Mouse (Mus musculus) MEL (cell line): ENCODE results near the gene Wipf1. TPM values are rescaled to one million over a fixed set of nuclear protein-coding genes. Genes with fewer than 3 reads are reported as not detected.

Experiments
- DNase-seq: peaks from one replicate; pipeline ENCODE4 v3.0.0; 2011; ENCODE audit warnings: low read depth, low spot score
- H3K27ac ChIP-seq: 2 replicates; pipeline ENCODE4 v1.5.1; 2012; ENCODE audit warnings: low read depth, mild to moderate bottlenecking, control low read depth, low read length, moderate library complexity; ENCODE audit not compliant: control insufficient read depth
- H3K27me3 ChIP-seq, 2 experiments: fragments of 150-350 bp in 1 of 2; sonication (generic) in 1 of 2; 2 replicates each; pipeline ENCODE4 v1.6.1; 2012; ENCODE audit warnings: low read length in 2 of 2, mild to moderate bottlenecking in 2 of 2, improper control_type of control experiment in 1 of 2, moderate library complexity in 1 of 2; ENCODE audit not compliant: insufficient read depth in 2 of 2, control insufficient read depth in 1 of 2
- H3K36me3 ChIP-seq, 2 experiments: 2 replicates each; pipeline ENCODE4 v1.6.1; 2012 to 2014; ENCODE audit warnings: low read length in 2 of 2, improper control_type of control experiment in 1 of 2, inconsistent platforms in 1 of 2, mild to moderate bottlenecking in 1 of 2; ENCODE audit not compliant: insufficient read depth in 2 of 2, control insufficient read depth in 1 of 2
- H3K4me1 ChIP-seq, 2 experiments: fragments of 150-350 bp in 1 of 2; sonication (generic) in 1 of 2; 2 replicates each; pipeline ENCODE4 v1.6.1; 2012; ENCODE audit warnings: low read length in 2 of 2, improper control_type of control experiment in 1 of 2, mild to moderate bottlenecking in 1 of 2; ENCODE audit not compliant: insufficient read depth in 2 of 2, control insufficient read depth in 1 of 2
- H3K4me3 ChIP-seq, 2 experiments: fragments of 150-350 bp in 1 of 2; sonication (generic) in 1 of 2; 2 replicates each; pipeline ENCODE4 v1.5.1; 2012; ENCODE audit warnings: low read depth in 2 of 2, low read length in 2 of 2, mild to moderate bottlenecking in 2 of 2, moderate library complexity in 2 of 2, control low read depth in 1 of 2, improper control_type of control experiment in 1 of 2; ENCODE audit not compliant: control insufficient read depth in 1 of 2, insufficient read depth in 1 of 2
- H3K79me2 ChIP-seq: 2 replicates; pipeline ENCODE4 v1.6.1; 2012; ENCODE audit warnings: mild to moderate bottlenecking, low read length, moderate library complexity; ENCODE audit not compliant: control insufficient read depth, poor library complexity, insufficient read depth
- H3K9ac ChIP-seq: 2 replicates; pipeline ENCODE4 v1.6.1; 2012; ENCODE audit warnings: low read depth, mild to moderate bottlenecking, control low read depth, low read length, moderate library complexity; ENCODE audit not compliant: control insufficient read depth, poor library complexity, severe bottlenecking
- H3K9me3 ChIP-seq: fragments of 150-350 bp; sonication (generic); replicated peaks from 2 replicates; pipeline ENCODE4 v1.6.1; 2012; ENCODE audit warnings: mild to moderate bottlenecking, low read length, improper control_type of control experiment, moderate library complexity; ENCODE audit not compliant: insufficient read depth
- BHLHE40 ChIP-seq: IDR thresholded peaks from 2 replicates; pipeline ENCODE4 v1.6.1; 2012; ENCODE audit warnings: low read depth, mild to moderate bottlenecking, inconsistent platforms, low read length, improper control_type of control experiment, borderline replicate concordance
- CHD1 ChIP-seq: IDR thresholded peaks from 2 replicates; pipeline ENCODE4 v1.6.1; 2012; ENCODE audit warnings: low read depth, mild to moderate bottlenecking, inconsistent platforms, low read length, improper control_type of control experiment
- CHD2 ChIP-seq: IDR thresholded peaks from 2 replicates; pipeline ENCODE4 v1.6.1; 2011; ENCODE audit warnings: low read length, improper control_type of control experiment
- CTCF ChIP-seq, 3 experiments: IDR thresholded peaks in 2 of 3; conservative IDR thresholded peaks in 1 of 3; 2 replicates each; pipeline ENCODE4 v1.5.1; 2011 to 2012; ENCODE audit warnings: low read length in 3 of 3, low read depth in 2 of 3, mild to moderate bottlenecking in 2 of 3, improper control_type of control experiment in 1 of 3, inconsistent platforms in 1 of 3, mixed read lengths in 1 of 3, moderate library complexity in 1 of 3; ENCODE audit not compliant: control insufficient read depth in 1 of 3, insufficient read depth in 1 of 3, poor library complexity in 1 of 3, severe bottlenecking in 1 of 3
- E2F4 ChIP-seq: IDR thresholded peaks from 2 replicates; pipeline ENCODE4 v1.6.1; 2011; ENCODE audit warnings: low read depth, low read length, improper control_type of control experiment, borderline replicate concordance
- ELF1 ChIP-seq: IDR thresholded peaks from 2 replicates; pipeline ENCODE4 v1.6.1; 2014; ENCODE audit warnings: low read depth, mild to moderate bottlenecking, inconsistent platforms, low read length, improper control_type of control experiment, moderate library complexity
- EP300 ChIP-seq, 2 experiments: IDR thresholded peaks; 2 replicates each; pipeline ENCODE4 v1.6.1; 2011; ENCODE audit warnings: improper control_type of control experiment in 2 of 2, low read length in 2 of 2, low read depth in 1 of 2, mild to moderate bottlenecking in 1 of 2
- ETS1 ChIP-seq: IDR thresholded peaks from 2 replicates; pipeline ENCODE4 v1.6.1; 2012; ENCODE audit warnings: low read depth, mild to moderate bottlenecking, inconsistent platforms, low read length, improper control_type of control experiment, moderate library complexity
- GABPA ChIP-seq: IDR thresholded peaks from 2 replicates; pipeline ENCODE4 v1.6.1; 2012; ENCODE audit warnings: low read depth, mild to moderate bottlenecking, inconsistent platforms, low read length, improper control_type of control experiment, moderate library complexity
- GATA1 ChIP-seq: IDR thresholded peaks from 2 replicates; pipeline ENCODE4 v1.6.1; 2011; ENCODE audit warnings: low read depth, low read length, improper control_type of control experiment
- HCFC1 ChIP-seq: IDR thresholded peaks from 2 replicates; pipeline ENCODE4 v1.6.1; 2012; ENCODE audit warnings: low read depth, mild to moderate bottlenecking, inconsistent platforms, low read length, improper control_type of control experiment, moderate library complexity
- KAT2A ChIP-seq: conservative IDR thresholded peaks from 2 replicates; pipeline ENCODE4 v1.6.1; 2012; ENCODE audit warnings: low read depth, low read length, improper control_type of control experiment, inconsistent platforms
- MAFK ChIP-seq: IDR thresholded peaks from 2 replicates; pipeline ENCODE4 v1.6.1; 2011; ENCODE audit warnings: low read depth, mild to moderate bottlenecking, low read length, improper control_type of control experiment, borderline replicate concordance
- MAX ChIP-seq: IDR thresholded peaks from 2 replicates; pipeline ENCODE4 v1.6.1; 2011; ENCODE audit warnings: low read length, improper control_type of control experiment
- MAZ ChIP-seq: IDR thresholded peaks from 2 replicates; pipeline ENCODE4 v1.6.1; 2012; ENCODE audit warnings: low read depth, mild to moderate bottlenecking, inconsistent platforms, low read length, improper control_type of control experiment
- MXI1 ChIP-seq: IDR thresholded peaks from 2 replicates; pipeline ENCODE4 v1.6.1; 2011; ENCODE audit warnings: mild to moderate bottlenecking, low read depth, low read length, improper control_type of control experiment
- MYB ChIP-seq: IDR thresholded peaks from 2 replicates; pipeline ENCODE4 v1.6.1; 2011; ENCODE audit warnings: mild to moderate bottlenecking, low read depth, low read length, improper control_type of control experiment
- NELFE ChIP-seq: IDR thresholded peaks from 2 replicates; pipeline ENCODE4 v1.6.1; 2011; ENCODE audit warnings: low read depth, low read length, improper control_type of control experiment
- NRF1 ChIP-seq: IDR thresholded peaks from 2 replicates; pipeline ENCODE4 v1.6.1; 2014; ENCODE audit warnings: low read depth, mild to moderate bottlenecking, inconsistent platforms, low read length, improper control_type of control experiment, moderate library complexity; ENCODE audit not compliant: poor library complexity, insufficient read depth, severe bottlenecking
- POLR2AphosphoS2 ChIP-seq: IDR thresholded peaks from 2 replicates; pipeline ENCODE4 v1.6.1; 2011; ENCODE audit warnings: low read length, improper control_type of control experiment
- POLR2AphosphoS5 ChIP-seq: IDR thresholded peaks from 2 replicates; pipeline ENCODE4 v1.6.1; 2012; ENCODE audit warnings: low read depth, borderline replicate concordance, mild to moderate bottlenecking, inconsistent platforms, low read length, moderate library complexity, mixed read lengths
- RCOR1 ChIP-seq: IDR thresholded peaks from 2 replicates; pipeline ENCODE4 v1.6.1; 2012; ENCODE audit warnings: low read depth, mild to moderate bottlenecking, inconsistent platforms, low read length, improper control_type of control experiment
- SIN3A ChIP-seq: IDR thresholded peaks from 2 replicates; pipeline ENCODE4 v1.6.1; 2012; ENCODE audit warnings: low read length, improper control_type of control experiment, inconsistent platforms
- SMC3 ChIP-seq: IDR thresholded peaks from 2 replicates; pipeline ENCODE4 v1.6.1; 2011; ENCODE audit warnings: low read depth, low read length, improper control_type of control experiment
- TAL1 ChIP-seq: IDR thresholded peaks from 2 replicates; pipeline ENCODE4 v1.6.1; 2012; ENCODE audit warnings: mild to moderate bottlenecking, inconsistent platforms, low read length, moderate library complexity, mixed read lengths
- TBP ChIP-seq: IDR thresholded peaks from 2 replicates; pipeline ENCODE4 v1.8.0; 2011; ENCODE audit warnings: low read depth, low read length, improper control_type of control experiment
- TCF12 ChIP-seq: IDR thresholded peaks from 2 replicates; pipeline ENCODE4 v1.6.1; 2014; ENCODE audit warnings: low read depth, mild to moderate bottlenecking, inconsistent platforms, low read length, improper control_type of control experiment, moderate library complexity
- UBTF ChIP-seq: IDR thresholded peaks from 2 replicates; pipeline ENCODE4 v1.6.1; 2012; ENCODE audit warnings: low read depth, mild to moderate bottlenecking, inconsistent platforms, low read length, improper control_type of control experiment, moderate library complexity, borderline replicate concordance; ENCODE audit not compliant: insufficient read depth
- USF1 ChIP-seq: IDR thresholded peaks from 2 replicates; pipeline ENCODE4 v1.6.1; 2014; ENCODE audit warnings: low read depth, mild to moderate bottlenecking, inconsistent platforms, low read length, improper control_type of control experiment, moderate library complexity
- ZC3H11A ChIP-seq: IDR thresholded peaks from 2 replicates; pipeline ENCODE4 v1.6.1; 2012; ENCODE audit warnings: low read depth, mild to moderate bottlenecking, inconsistent platforms, low read length, improper control_type of control experiment
- ZKSCAN1 ChIP-seq: IDR thresholded peaks from 2 replicates; pipeline ENCODE4 v1.6.1; 2012; ENCODE audit warnings: low read depth, mild to moderate bottlenecking, inconsistent platforms, low read length, improper control_type of control experiment, moderate library complexity
- ZNF384 ChIP-seq: IDR thresholded peaks from 2 replicates; pipeline ENCODE4 v1.6.1; 2012; ENCODE audit warnings: low read depth, mild to moderate bottlenecking, inconsistent platforms, low read length, improper control_type of control experiment
- polyA plus RNA-seq, 2 experiments: library from polyadenylated mRNA; stranded (reverse) in 1 of 2; unstranded in 1 of 2; fragments of >175 nt in 1 of 2; fragments of >200 nt in 1 of 2; gene quantifications; 2 replicates each; pipeline versions ENCODE4 v1.2.1 to v1.2.4; 2012; ENCODE audit warnings: low replicate concordance in 2 of 2, low read depth in 1 of 2; ENCODE audit not compliant: insufficient read length in 2 of 2, insufficient read depth in 1 of 2, missing spikeins in 1 of 2
- total RNA-seq: library from RNA; depleted of rRNA; stranded (reverse); fragments of 300-350 nt; gene quantifications from 2 replicates; pipeline ENCODE4 v1.2.3, GENCODE M21; 2012

Wipf1 gene
- total and polyA plus RNA-seq, 3 experiments, result 5.2 to 83.9 (median 27.1) TPM

GRCm38 (mm10) chr2:73477501-73477900 is 52.0 kb downstream of the Wipf1 start:
- Histone ChIP-seq H3K27me3 (no peaks in the 10 kb centered on the region), H3K9ac (no peak overlapping the region), H3K36me3 (peaks cover 0 to 17% of the 10 kb centered on the region in 2 experiments; a peak in 2 of 4 replicates), H3K27ac (no peak overlapping the region), H3K4me3 (no peak overlapping the region), H3K79me2 (peaks cover 25% of the 10 kb centered on the region), H3K4me1 (peaks cover 6 to 16% of the 10 kb centered on the region in 2 experiments), H3K9me3 (no peaks in the 10 kb centered on the region)
- TF ChIP-seq E2F4, result no peak
- no peak for TF ChIP-seq ETS1
- TF ChIP-seq HCFC1, result no peak
- TF ChIP-seq MXI1, result no peak
- TF ChIP-seq POLR2AphosphoS5, result no peak
- TF ChIP-seq SMC3, result no peak
- TF ChIP-seq MAX, result no peak
- TF ChIP-seq NELFE, result no peak
- TF ChIP-seq USF1, result no peak
- TF ChIP-seq MAZ, result no peak
- no peak for TF ChIP-seq POLR2AphosphoS2
- no peak for TF ChIP-seq CTCF (IDR thresholded peaks at IDR 0.05 in 2 of 3, conservative IDR thresholded peaks at IDR 0.05 in 1 of 3; ENCODE audit: control insufficient read depth in 1 of 3, insufficient read depth in 1 of 3, low read depth in 2 of 3, low read length in 3 of 3, poor library complexity in 1 of 3, severe bottlenecking in 1 of 3)
- no peak for TF ChIP-seq GABPA
- TF ChIP-seq SIN3A, result no peak
- TF ChIP-seq KAT2A, result no peak
- no peak for TF ChIP-seq CHD2
- TF ChIP-seq BHLHE40, result no peak
- no peak for DNase-seq

- peaks cover 25% of the 10 kb centered on the region for H3K79me2 ChIP-seq
- H3K36me3 ChIP-seq, result peaks cover 0 to 17% of the 10 kb centered on the region in 2 experiments; a peak in 2 of 4 replicates
- H3K9ac ChIP-seq, result no peak overlapping the region
- no peaks in the 10 kb centered on the region for H3K9me3 ChIP-seq
- DNase-seq, result peak; percentile 98
- H3K4me1 ChIP-seq, result peaks cover 6 to 16% of the 10 kb centered on the region in 2 experiments
- H3K4me3 ChIP-seq, result peak overlapping the region in 1 of 2 experiments; percentile 4; a peak in 1 of 4 replicates
- peak overlapping the region; percentile 36 for H3K27ac ChIP-seq
- no peaks in the 10 kb centered on the region for H3K27me3 ChIP-seq
- no peak for TF ChIP-seq UBTF
- no peak for TF ChIP-seq MAFK
- peak; percentile 68 for TF ChIP-seq GATA1
- peak; percentile 62; the same call in 1 of the 2 replicates for TF ChIP-seq BHLHE40
- TF ChIP-seq ELF1, result peak; percentile 68
- TF ChIP-seq KAT2A, result no peak
- TF ChIP-seq MYB, result no peak
- no peak for TF ChIP-seq ZNF384
- peak; percentile 78 for TF ChIP-seq CHD2
- TF ChIP-seq MXI1, result peak; percentile 76
- TF ChIP-seq TBP, result peak; percentile 50
- TF ChIP-seq TCF12, result peak; percentile 80
- peak; percentile 83 for TF ChIP-seq MAZ
- peak; percentile 68 to 79 for TF ChIP-seq EP300 (IDR thresholded peaks at IDR 0.05; ENCODE audit: low read depth in 1 of 2, low read length in 2 of 2)
- TF ChIP-seq CHD1, result no peak
- peak; percentile 92 for TF ChIP-seq SIN3A
- TF ChIP-seq ZKSCAN1, result peak; percentile 51; the same call in 1 of the 2 replicates
- TF ChIP-seq ZC3H11A, result peak; percentile 19; the same call in 1 of the 2 replicates
- TF ChIP-seq HCFC1, result peak; percentile 54; the same call in 1 of the 2 replicates
- TF ChIP-seq TAL1, result peak; percentile 74
- no peak for TF ChIP-seq NRF1
- TF ChIP-seq MAX, result peak; percentile 55; the same call in 1 of the 2 replicates
- TF ChIP-seq RCOR1, result peak; percentile 85
Measured at GRCm38 (mm10) chr2:73475519-73475918, 54.0 kb downstream of the Wipf1 start.
